Mouse (Mus musculus): ENCODE data around the gene Grasp.

- TF ChIP-seq POLR2A (IDR thresholded peaks at IDR 0.05; ENCODE audit: borderline replicate concordance, insufficient read depth, low read length) = no peak
- no peak for TF ChIP-seq CTCF (IDR thresholded peaks at IDR 0.05; ENCODE audit: borderline replicate concordance, insufficient read depth, low read depth, low read length)
Measured at GRCm38 (mm10) chr15:101212435-101212834, 11.6 kb upstream of the Grasp start.
